Mouse (Mus musculus): ENCODE results near the gene Doc2g. TPM values are rescaled to one million over a fixed set of nuclear protein-coding genes. Genes with fewer than 3 reads are reported as not detected.

Gene Doc2g
- polyA plus RNA-seq, 1 experiment from 2014 or later, result 2.8 TPM

DNA sequence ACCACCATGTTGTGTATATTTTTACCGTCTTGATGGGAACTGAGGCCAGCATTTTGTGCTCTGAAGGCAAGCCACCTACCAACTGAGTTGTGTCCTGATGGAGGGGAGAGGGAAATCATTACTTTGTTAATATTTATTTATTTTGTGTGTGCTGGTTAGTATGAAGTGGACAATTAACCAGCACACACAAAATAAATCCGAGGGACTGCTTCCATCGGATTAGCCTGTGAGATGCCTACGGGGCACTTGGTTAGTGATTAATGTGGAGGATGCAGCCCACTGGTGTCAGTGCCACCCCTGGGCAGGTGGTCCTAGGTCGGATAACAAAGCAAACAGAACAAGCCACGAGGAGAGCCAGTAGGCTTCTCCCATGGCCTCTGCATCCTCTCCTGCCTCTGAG is 8.2 kb upstream of the Doc2g start:
- H3K9me3 ChIP-seq (ENCODE audit: control insufficient read depth, low read length), result no peaks in the 10 kb centered on the region
- no peak for DNase-seq (ENCODE audit: low spot score)
- no peak overlapping the region for H3K4me3 ChIP-seq (ENCODE audit: low read depth, low read length)
- H3K4me2 ChIP-seq (ENCODE audit: low read depth), result no peak overlapping the region
- no peaks in the 10 kb centered on the region for H3K27me3 ChIP-seq (ENCODE audit: control insufficient read depth, insufficient read depth, low read length)
- no peak overlapping the region for H3K9ac ChIP-seq (ENCODE audit: low read length)
- no peak for ATAC-seq (ENCODE audit: insufficient read depth, low FRiP score, low TSS enrichment)
- no peak overlapping the region for H3K27ac ChIP-seq (ENCODE audit: low read depth, low read length)
- 64% methylated on average over 6 of the region's 6 CpGs for WGBS
- H3K4me1 ChIP-seq (ENCODE audit: control insufficient read depth, insufficient read depth, low read length), result no peaks in the 10 kb centered on the region
- no peaks in the 10 kb centered on the region for H3K36me3 ChIP-seq (ENCODE audit: control insufficient read depth, insufficient read depth, low read length)

DNA sequence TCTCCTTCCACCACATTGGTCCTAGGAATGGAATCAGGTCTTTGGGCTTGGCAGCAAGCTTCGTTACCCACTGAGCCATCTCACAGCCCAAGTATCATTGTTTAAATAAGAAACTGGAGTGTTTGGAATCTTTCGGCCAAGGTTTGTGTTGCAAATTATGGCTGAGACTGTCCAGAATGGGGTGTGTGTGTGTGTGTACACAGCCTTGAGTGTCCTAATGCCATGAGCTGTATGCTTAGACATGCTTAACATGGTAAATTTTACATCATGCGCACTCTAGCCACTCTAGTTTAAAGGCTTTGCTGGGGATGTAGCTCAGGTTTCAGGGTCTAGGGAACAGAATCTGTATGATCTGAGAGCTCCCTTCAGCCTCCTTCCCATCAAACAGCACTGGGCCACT is 7.6 kb upstream of the Doc2g start:
- Histone ChIP-seq H3K4me3 (ENCODE audit: low read depth, low read length) (no peak overlapping the region), H3K36me3 (ENCODE audit: control insufficient read depth, insufficient read depth, low read length) (no peaks in the 10 kb centered on the region), H3K9ac (ENCODE audit: low read length) (no peak overlapping the region), H3K4me1 (ENCODE audit: control insufficient read depth, insufficient read depth, low read length) (no peaks in the 10 kb centered on the region), H3K27me3 (ENCODE audit: control insufficient read depth, insufficient read depth, low read length) (no peaks in the 10 kb centered on the region), H3K4me2 (ENCODE audit: low read depth) (no peak overlapping the region), H3K27ac (ENCODE audit: low read depth, low read length) (no peak overlapping the region), H3K9me3 (ENCODE audit: control insufficient read depth, low read length) (no peaks in the 10 kb centered on the region)
- DNase-seq (ENCODE audit: low spot score) (no peak), ATAC-seq (ENCODE audit: insufficient read depth, low FRiP score, low TSS enrichment) (no peak)
- 91% methylated on average over 3 of the region's 3 CpGs for WGBS

DNA sequence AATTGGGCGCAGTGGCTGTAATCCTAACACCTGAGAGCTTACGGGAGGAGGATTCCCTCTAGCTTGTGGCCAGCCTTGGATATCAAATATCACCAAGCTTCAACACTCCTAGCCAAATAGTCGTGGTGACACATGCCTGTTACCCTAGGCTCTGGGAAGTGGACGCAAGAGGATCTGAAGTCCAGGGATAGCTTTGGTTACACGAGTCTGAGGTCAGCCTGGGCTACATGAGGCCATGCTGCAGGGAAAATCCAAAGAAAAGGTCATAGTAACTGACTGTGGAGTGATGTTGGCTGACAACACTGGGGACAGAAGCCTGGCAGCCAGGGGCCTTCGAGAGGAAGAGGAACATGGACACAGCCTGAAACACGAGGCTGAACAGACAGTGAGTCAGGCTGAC is 7.0 kb upstream of the Doc2g start:
- H3K9ac ChIP-seq (ENCODE audit: low read length), result no peak overlapping the region
- ATAC-seq (ENCODE audit: insufficient read depth, low FRiP score, low TSS enrichment) (no peak), DNase-seq (ENCODE audit: low spot score) (no peak)
- H3K36me3 ChIP-seq (ENCODE audit: control insufficient read depth, insufficient read depth, low read length), result no peaks in the 10 kb centered on the region
- no peak overlapping the region for H3K4me3 ChIP-seq (ENCODE audit: low read depth, low read length)
- H3K4me1 ChIP-seq (ENCODE audit: control insufficient read depth, insufficient read depth, low read length), result peaks cover 4% of the 10 kb centered on the region; the same call in 1 of the 2 replicates
- no peaks in the 10 kb centered on the region for H3K9me3 ChIP-seq (ENCODE audit: control insufficient read depth, low read length)
- H3K27ac ChIP-seq (ENCODE audit: low read depth, low read length), result no peak overlapping the region
- 76% methylated on average over 7 of the region's 7 CpGs for WGBS
- no peak overlapping the region for H3K4me2 ChIP-seq (ENCODE audit: low read depth)
- no peaks in the 10 kb centered on the region for H3K27me3 ChIP-seq (ENCODE audit: control insufficient read depth, insufficient read depth, low read length)

DNA sequence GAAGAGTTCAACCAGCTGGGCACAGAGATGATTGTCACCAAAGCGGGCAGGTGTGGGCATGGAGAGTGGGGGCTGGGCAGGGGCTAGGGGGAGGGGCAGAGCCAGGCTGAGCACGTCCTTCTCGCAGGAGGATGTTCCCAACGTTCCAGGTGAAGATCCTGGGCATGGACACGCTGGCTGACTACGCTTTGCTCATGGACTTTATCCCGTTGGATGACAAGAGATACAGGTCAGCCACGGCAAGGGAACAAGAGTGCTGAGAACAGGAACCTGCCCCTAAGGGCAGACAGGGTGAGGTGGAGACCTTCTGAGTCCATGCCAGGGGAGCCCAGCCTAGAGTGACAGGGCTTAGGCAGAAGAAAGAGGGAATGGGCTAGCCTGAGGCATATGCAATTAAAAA is 6.4 kb upstream of the Doc2g start:
- peaks cover 9% of the 10 kb centered on the region; the same call in 1 of the 2 replicates for H3K4me1 ChIP-seq (ENCODE audit: control insufficient read depth, insufficient read depth, low read length)
- no peak overlapping the region for H3K4me3 ChIP-seq (ENCODE audit: low read depth, low read length)
- H3K4me2 ChIP-seq (ENCODE audit: low read depth), result no peak overlapping the region
- no peak overlapping the region for H3K9ac ChIP-seq (ENCODE audit: low read length)
- no peaks in the 10 kb centered on the region for H3K9me3 ChIP-seq (ENCODE audit: control insufficient read depth, low read length)
- no peak overlapping the region for H3K27ac ChIP-seq (ENCODE audit: low read depth, low read length)
- WGBS, result 84% methylated on average over 8 of the region's 8 CpGs
- ATAC-seq (ENCODE audit: insufficient read depth, low FRiP score, low TSS enrichment), result no peak
- no peaks in the 10 kb centered on the region for H3K27me3 ChIP-seq (ENCODE audit: control insufficient read depth, insufficient read depth, low read length)
- H3K36me3 ChIP-seq (ENCODE audit: control insufficient read depth, insufficient read depth, low read length), result no peaks in the 10 kb centered on the region
- no peak for DNase-seq (ENCODE audit: low spot score)

DNA sequence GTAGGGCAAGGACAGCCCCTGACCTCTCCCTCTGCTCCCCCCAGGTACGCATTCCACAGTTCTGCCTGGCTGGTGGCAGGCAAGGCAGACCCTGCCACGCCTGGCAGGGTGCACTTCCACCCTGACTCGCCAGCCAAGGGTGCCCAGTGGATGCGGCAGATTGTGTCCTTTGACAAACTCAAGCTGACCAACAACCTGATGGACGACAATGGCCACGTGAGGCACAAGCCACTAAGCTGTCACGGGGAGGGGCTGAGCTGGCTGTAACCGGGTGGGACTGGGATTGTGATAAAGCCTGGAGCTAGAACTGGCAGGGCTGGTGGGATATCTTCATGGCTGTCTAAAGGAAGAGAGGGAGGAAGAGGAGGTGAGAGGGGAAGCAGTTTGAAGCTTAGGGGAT is 5.9 kb upstream of the Doc2g start:
- no peak overlapping the region for H3K27ac ChIP-seq (ENCODE audit: low read depth, low read length)
- ATAC-seq (ENCODE audit: insufficient read depth, low FRiP score, low TSS enrichment) (no peak), DNase-seq (ENCODE audit: low spot score) (no peak)
- H3K4me1 ChIP-seq (ENCODE audit: control insufficient read depth, insufficient read depth, low read length), result peaks cover 9% of the 10 kb centered on the region; the same call in 1 of the 2 replicates
- H3K27me3 ChIP-seq (ENCODE audit: control insufficient read depth, insufficient read depth, low read length), result no peaks in the 10 kb centered on the region
- H3K4me3 ChIP-seq (ENCODE audit: low read depth, low read length), result no peak overlapping the region
- WGBS, result 69% methylated on average over 8 of the region's 8 CpGs
- H3K36me3 ChIP-seq (ENCODE audit: control insufficient read depth, insufficient read depth, low read length), result no peaks in the 10 kb centered on the region
- no peak overlapping the region for H3K4me2 ChIP-seq (ENCODE audit: low read depth)
- H3K9me3 ChIP-seq (ENCODE audit: control insufficient read depth, low read length), result no peaks in the 10 kb centered on the region
- H3K9ac ChIP-seq (ENCODE audit: low read length), result no peak overlapping the region

DNA sequence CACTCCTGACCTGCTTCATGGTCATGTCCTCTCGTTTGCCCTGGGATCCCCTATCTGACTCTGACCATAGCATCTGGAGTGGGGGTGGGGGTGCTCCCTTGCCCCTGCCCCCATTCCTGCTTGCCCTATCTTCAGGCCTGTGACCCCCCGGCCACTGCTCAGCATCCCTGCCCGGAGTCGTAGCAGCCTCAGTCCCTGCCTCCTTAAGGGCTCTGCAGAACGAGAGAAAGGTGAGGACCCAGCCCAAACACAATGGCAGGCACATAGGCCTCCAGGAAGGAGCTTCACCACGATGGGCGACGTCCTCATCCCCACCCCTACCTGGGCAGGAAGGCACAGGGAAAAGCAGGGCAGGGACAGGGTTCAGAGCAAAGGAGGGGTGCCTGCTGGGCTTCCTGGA is 4.8 kb upstream of the Doc2g start:
- peaks cover 9% of the 10 kb centered on the region; the same call in 1 of the 2 replicates for H3K4me1 ChIP-seq (ENCODE audit: control insufficient read depth, insufficient read depth, low read length)
- ATAC-seq (ENCODE audit: insufficient read depth, low FRiP score, low TSS enrichment) (no peak), DNase-seq (ENCODE audit: low spot score) (no peak)
- no peak overlapping the region for H3K27ac ChIP-seq (ENCODE audit: low read depth, low read length)
- H3K27me3 ChIP-seq (ENCODE audit: control insufficient read depth, insufficient read depth, low read length), result no peaks in the 10 kb centered on the region
- no peak overlapping the region for H3K4me3 ChIP-seq (ENCODE audit: low read depth, low read length)
- no peak overlapping the region for H3K4me2 ChIP-seq (ENCODE audit: low read depth)
- 69% methylated on average over 8 of the region's 8 CpGs for WGBS
- no peaks in the 10 kb centered on the region for H3K9me3 ChIP-seq (ENCODE audit: control insufficient read depth, low read length)
- H3K36me3 ChIP-seq (ENCODE audit: control insufficient read depth, insufficient read depth, low read length), result no peaks in the 10 kb centered on the region
- H3K9ac ChIP-seq (ENCODE audit: low read length), result no peak overlapping the region

DNA sequence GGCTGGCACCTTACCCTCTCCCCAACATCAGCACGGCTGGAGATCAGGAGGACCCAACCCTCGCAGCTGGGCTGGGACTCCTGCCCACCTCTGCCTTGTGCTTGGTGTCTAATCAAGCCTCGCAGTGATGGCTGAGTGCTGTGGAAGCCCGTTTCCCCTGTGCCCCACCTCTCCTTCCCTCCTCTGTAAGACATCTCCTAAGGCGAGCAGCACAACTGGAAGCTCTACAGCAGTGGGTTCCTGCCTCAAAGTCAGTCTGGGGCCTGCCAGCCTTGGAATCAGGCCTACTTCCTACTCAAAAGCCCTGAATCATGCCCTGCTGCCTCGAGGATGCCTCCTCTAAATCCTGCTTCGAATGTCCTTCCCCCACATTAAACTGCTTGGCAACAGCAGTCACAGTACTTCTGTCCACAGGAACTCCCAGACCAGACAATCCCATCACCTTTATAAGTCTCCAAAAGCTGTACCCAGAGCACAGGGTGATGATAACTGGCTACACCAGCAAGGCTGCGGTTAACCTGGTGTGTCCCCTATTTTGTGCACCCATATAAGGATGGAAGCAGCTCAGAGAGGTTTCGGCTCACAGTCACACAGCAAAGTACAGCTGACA is 3.9 kb upstream of the Doc2g start:
- no peak for ATAC-seq (ENCODE audit: insufficient read depth, low FRiP score, low TSS enrichment)
- Histone ChIP-seq H3K4me1 (ENCODE audit: control insufficient read depth, insufficient read depth, low read length) (peaks cover 9% of the 10 kb centered on the region; the same call in 1 of the 2 replicates), H3K27me3 (ENCODE audit: control insufficient read depth, insufficient read depth, low read length) (no peaks in the 10 kb centered on the region), H3K9me3 (ENCODE audit: control insufficient read depth, low read length) (no peaks in the 10 kb centered on the region), H3K4me2 (ENCODE audit: low read depth) (peak overlapping the region; percentile 94), H3K27ac (ENCODE audit: low read depth, low read length) (no peak overlapping the region), H3K4me3 (ENCODE audit: low read depth, low read length) (peak overlapping the region; percentile 69), H3K9ac (ENCODE audit: low read length) (no peak overlapping the region; the same call in 1 of the 2 replicates), H3K36me3 (ENCODE audit: control insufficient read depth, insufficient read depth, low read length) (no peaks in the 10 kb centered on the region)
- 92% methylated on average over 9 of the region's 9 CpGs for WGBS
- DNase-seq (ENCODE audit: low spot score), result no peak

DNA sequence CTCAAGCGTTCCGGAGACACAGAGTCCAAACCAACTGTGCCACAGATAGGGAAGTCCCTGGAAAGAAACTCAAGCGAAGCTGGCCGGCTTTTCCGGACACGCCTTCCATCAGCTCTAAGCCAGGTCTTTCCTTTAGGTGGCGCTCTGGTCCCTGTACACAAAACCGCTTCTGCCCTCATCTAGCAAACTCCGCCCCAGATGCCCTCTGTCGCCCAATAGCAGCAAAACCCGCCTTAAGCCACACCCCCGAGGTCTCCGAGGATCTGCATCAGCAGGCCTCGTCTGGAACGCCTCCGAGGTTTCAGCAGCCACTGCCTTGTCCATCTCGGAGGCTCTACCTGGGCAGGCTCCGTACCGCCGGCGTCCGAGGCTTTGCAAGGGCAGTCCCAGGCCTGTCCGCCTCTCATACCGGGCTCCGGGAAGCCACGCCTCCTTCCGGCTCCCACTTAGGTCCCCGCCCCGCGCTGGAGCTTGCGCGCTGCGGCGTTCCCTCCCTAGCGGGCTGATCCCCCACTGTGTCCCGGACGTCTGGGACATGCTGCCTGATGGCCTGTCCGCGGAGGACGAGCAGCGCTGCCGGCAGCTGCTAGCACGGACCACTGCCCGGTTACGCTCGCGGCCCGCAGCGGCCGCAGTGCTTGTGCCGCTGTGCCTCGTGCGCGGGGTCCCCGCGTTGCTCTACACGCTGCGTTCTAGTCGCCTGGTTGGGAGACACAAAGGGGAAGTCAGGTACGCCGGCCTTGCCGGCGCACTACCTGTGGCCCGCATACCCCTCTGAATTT is 2.8 kb upstream of the Doc2g start, which contains the start of the genes Nudt8 and Gm49405:
TSS of gene Nudt8 (plus strand) at position 462 of the 782 bp plus-strand sequence.
TSS of gene Gm49405 (plus strand) at position 508 of the 782 bp plus-strand sequence.
- Histone ChIP-seq H3K4me2 (ENCODE audit: low read depth) (peak within 1 kb of the TSS; percentile 94), H3K9ac (ENCODE audit: low read length) (peak within 1 kb of the TSS; percentile 88), H3K27me3 (ENCODE audit: control insufficient read depth, insufficient read depth, low read length) (no peaks in the 10 kb centered on the region), H3K4me1 (ENCODE audit: control insufficient read depth, insufficient read depth, low read length) (peaks cover 9% of the 10 kb centered on the region; the same call in 1 of the 2 replicates), H3K4me3 (ENCODE audit: low read depth, low read length) (peak within 1 kb of the TSS; percentile 69), H3K27ac (ENCODE audit: low read depth, low read length) (peak within 1 kb of the TSS; percentile 94), H3K36me3 (ENCODE audit: control insufficient read depth, insufficient read depth, low read length) (no peaks in the 10 kb centered on the region; the same call in 1 of the 2 replicates), H3K9me3 (ENCODE audit: control insufficient read depth, low read length) (no peaks in the 10 kb centered on the region)
- DNase-seq (ENCODE audit: low spot score) (peak; percentile 94), ATAC-seq (ENCODE audit: insufficient read depth, low FRiP score, low TSS enrichment) (peak; percentile 82)
- under 1% methylated on average over 64 of the region's 64 CpGs for WGBS
